Mouse (Mus musculus) cerebellum, adult 8-10 months (tissue): ENCODE measurements around the gene Gng10.

Experiments
- DNase-seq: peaks from one replicate; pipeline ENCODE4 v3.0.0; 2022

Gene Gng10

GRCm38 (mm10) chr4:59034918-59035785 is at the start of gene Gng10:
TSS of gene Gng10 (plus strand) at chr4:59035088.
- peak; percentile 59 for DNase-seq

DNA sequence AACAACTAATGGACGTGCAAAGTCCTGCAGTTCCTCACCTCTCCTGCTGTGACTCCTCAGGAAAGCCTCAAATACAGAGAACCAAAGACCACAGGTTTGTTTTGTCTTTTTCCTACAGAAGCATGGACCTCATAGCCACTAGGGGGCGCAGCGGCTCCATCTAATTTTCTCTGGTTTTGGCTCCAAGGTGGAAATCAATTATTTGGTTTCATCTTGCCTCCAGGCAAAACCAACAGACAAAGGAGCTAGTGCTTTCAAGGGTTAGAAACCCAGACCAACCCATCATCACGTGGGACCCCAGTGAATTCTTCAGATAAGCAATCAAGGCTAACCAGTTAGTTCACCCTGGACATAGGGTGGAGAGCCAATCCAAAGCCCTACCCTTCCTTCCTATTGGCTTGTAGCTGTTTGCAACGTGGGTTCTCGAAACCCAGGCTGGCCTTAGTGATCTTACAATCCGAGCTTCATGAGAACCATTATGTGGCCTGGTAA is 49.7 kb upstream of the Gng10 start:
- DNase-seq, result peak; percentile 74

DNA sequence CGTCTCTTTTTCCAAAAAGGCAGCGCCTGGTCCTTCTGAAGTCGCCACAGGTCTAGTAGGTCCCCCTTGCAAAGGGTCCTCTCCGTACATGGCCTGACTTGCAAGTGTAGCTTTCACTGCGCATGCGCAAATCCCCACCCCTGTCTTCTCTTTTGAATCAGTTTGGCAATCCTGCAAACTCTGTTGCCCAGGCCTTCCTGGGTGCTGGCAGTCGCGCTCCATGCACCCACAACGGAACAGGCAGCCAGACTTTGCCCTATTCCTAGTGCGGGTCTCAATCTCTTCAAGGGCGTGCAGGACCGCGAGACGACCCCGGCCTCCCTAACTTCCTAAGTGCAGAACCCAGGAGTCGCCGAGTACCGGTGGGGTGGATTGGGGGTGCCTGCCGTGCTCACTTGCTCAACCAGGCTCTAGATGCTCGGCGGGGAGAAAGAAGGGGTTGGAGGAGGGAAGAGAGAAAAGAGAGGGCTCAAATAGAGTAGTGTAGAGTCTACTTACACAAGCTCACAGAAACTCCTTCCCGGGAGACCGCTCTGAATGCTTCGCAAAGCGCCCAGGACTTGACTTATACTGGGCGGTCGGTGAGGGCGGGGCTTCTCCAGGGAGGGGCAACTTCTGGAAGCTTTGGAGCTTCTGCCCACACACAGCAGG is 48.2 kb upstream of the Gng10 start, which contains the start of gene Ptgr1:
Ptgr1 (minus strand) TSS at position 580 of the 651 bp plus-strand sequence.
- peak; percentile 60 for DNase-seq

DNA sequence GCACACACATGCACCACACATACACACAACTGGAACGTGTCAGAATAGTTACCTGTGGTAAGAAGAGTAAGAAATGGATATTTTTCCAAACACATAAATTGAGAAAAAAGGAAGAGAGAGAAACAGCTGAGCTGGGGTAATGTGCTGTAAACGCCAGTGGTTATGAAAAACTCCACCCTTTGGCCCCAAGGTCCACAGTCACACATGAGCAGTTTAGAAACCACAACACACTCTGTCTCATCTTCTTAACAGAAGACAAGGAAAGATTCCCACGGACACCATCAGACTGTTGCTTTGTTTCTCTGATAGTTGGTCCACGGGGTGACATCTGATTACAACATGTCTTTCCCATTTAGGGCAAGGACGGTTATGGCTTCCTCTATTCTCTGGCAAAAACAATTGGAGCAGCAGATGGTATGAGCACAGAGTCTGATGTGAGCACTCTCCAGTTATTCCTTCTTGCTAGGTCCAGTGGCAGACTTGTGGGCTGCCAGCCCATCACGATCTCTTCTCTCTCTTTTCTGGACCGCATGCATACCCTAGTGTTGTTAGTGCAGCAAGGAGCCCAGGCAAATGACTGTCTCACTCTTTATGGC is 45.5 kb upstream of the Gng10 start:
- DNase-seq, result no peak

GRCm38 (mm10) chr4:58990609-58991434 is 44.1 kb upstream of the Gng10 start:
- no peak for DNase-seq

GRCm38 (mm10) chr4:58992195-58992594 is 42.7 kb upstream of the Gng10 start:
- no peak for DNase-seq

- no peak for DNase-seq
Observed at GRCm38 (mm10) chr4:58994762-58995161, 40.1 kb upstream of the Gng10 start, which contains the start of gene Dnajc25. TSS of gene Dnajc25 (plus strand) at chr4:58995062.

- no peak for DNase-seq
Observed at GRCm38 (mm10) chr4:58995251-58995693, 39.6 kb upstream of the Gng10 start.

- DNase-seq, result no peak
Observed at GRCm38 (mm10) chr4:58997081-58997480, 37.8 kb upstream of the Gng10 start.

DNA sequence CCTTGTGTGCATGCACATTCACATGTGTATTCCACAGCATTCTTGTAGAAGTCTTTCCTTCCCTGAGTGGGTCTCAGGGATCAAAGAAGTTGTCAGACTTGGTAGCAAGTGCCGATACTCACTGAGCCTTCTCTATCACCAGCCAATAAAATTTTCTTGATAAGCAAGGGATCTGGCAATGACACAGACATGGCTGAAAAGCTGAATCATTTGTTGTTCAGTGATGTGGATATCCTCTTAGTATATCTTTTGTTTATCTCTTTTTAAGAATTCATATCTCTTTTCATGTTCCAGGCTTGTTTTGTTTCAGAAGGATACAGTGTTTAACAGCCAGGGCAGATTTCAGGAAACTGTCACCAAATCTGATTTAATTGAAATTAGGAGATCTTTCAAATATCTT is 36.2 kb upstream of the Gng10 start:
- DNase-seq, result no peak

DNA sequence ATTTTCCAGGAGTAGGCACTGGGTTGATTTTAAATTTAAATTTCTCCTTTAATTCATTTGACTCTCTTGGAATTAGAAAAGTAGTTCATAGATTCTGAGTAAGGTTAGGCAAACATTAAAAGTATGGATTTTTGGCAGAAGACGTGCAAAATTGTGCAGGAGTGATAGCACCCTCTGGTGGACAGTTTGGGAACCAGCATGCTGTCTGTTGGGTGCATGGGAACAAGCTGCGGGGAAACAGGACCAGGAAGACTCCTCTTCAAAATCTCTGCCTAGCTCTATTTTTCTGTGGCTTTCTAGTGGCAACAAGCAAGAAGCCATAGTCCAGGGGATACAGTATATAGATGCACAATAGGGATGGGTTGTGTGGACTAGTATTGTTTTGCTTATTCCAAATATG is 35.2 kb upstream of the Gng10 start:
- peak; percentile 72 for DNase-seq

- DNase-seq, result no peak
Observed at GRCm38 (mm10) chr4:59000614-59001013, 34.3 kb upstream of the Gng10 start.

- DNase-seq, result peak; percentile 88
Observed at GRCm38 (mm10) chr4:59002948-59003805, 31.7 kb upstream of the Gng10 start, which contains the start of gene Gm20503. TSS of gene Gm20503 (plus strand) at chr4:59003210.

DNA sequence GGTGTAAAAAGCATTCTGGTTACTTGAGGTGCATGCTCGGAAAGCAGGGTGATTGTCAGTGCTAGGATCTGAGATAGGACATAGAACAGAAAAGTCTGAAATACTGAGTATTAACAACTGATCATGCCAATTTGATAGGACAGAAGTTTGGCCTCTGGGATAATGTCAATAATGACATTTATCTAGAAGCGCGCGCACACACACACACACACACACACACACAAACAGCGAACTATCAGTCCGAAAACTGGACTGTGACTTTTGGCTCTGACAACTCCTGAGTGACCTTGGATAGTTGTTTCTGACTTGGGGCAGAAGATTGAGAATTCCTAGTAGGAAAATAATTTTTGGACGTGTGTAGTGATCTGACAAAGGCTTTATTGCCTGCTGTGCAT is 31.1 kb upstream of the Gng10 start:
- no peak for DNase-seq

DNA sequence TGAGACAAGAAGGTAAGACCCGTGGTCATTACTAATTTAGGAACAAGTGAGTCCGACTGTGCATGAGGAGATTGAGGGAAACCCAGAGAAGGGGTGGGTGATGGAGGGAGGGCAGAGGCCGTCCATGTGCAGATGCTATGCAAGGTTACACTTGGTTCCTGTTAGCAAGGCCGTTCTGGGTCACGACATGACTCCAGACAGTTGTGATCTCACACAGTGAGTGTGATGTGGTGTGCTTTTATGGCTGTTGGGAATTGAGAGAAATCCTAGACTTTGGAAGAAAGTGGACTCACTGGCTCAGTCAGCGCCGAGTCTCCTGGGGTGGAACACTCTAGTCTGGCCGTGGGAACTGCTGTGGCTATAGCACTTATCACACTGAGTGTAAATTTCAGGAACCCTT is 28.7 kb upstream of the Gng10 start:
- DNase-seq, result no peak

GRCm38 (mm10) chr4:59007016-59007415 is 27.9 kb upstream of the Gng10 start:
- DNase-seq, result no peak

DNA sequence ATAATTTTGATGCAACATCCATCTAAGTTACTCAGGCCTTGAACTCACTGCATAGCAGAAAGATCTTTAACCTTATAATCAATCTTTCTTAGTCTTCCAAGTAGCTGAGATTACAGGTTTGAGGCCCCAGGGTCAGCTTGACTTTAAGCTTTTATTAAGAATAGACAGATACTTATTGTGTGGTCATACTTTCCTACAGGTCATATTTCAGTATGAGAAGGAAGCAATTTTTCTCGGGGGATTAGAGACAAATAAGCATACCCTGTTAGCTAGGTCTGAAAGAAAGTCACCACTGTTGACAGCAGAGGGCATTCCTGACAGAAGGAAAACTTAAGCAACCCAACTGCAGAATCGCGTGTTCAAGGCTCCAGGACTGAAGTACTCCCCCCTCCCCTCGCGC is 26.9 kb upstream of the Gng10 start:
- no peak for DNase-seq

GRCm38 (mm10) chr4:59009186-59009585 is 25.7 kb upstream of the Gng10 start:
- DNase-seq, result no peak

- no peak for DNase-seq
Observed at GRCm38 (mm10) chr4:59009696-59010095, 25.2 kb upstream of the Gng10 start.

DNA sequence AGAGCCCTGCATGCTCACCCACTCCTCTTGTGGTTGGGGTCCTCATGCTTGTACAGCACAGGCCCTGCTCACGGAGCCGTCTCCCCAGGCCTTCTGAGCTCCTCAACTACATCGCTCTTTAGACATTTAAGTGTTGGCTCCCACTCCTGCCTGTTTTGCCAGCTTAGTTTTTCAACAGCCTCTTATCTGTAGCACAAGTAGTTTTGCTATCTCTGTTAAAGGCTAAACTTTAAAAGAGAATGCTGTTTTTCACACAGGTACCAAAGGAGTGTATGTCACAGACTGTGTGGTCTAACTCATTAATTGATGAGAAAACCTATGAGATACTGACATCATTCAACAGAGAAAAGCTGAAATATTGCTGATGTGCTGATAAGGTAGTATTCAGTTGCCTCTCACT is 23.4 kb upstream of the Gng10 start:
- no peak for DNase-seq

DNA sequence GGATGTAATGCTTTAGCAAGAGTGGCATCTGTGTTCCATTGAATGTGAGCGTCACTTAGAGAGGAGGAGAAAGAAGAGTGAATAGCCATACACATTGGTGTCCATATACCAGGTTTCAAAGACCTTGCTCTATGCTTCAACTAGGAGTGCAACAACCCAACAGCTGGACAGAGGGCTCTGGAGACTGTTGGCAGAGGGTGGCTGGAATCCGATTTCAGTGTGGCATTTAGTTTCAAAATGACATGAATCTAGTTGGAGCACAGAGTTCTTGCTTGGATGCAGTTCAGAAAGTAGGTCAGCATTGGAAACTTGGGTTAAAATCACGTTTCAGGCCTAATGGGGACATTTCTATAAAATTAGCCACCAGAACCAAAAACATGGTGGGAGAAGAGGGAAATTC is 19.7 kb upstream of the Gng10 start:
- no peak for DNase-seq

DNA sequence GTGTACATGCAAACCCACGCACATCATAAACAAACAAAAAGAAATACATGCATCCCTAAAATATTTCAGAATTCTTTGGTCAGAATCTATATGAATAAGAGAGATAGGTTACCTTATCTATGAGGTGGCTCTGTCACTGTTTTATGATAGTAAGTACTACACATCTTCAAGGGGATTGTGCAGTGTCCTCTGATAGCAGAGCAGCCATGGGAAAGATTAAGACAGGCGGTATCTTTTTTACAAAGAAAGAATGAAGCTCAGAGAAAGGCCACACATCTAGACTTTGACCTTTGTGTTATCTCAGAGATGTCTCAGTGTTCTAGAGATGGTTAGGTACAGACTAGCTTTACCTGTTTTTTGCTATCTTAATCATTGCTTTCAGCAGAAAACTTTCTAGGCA is 18.0 kb upstream of the Gng10 start:
- DNase-seq, result no peak
